Mouse (Mus musculus): ENCODE data around the gene Pira2. TPM values are rescaled to one million over a fixed set of nuclear protein-coding genes. Genes with fewer than 3 reads are reported as not detected.
"Not testable (repeated sequence)": the region's sequence is repeated elsewhere in the genome, so short reads cannot be mapped to it uniquely, and the experiment has no call there.

Pira2 gene
- not detected in 2 replicates for polyA plus RNA-seq (2012; rRNA removed)

DNA sequence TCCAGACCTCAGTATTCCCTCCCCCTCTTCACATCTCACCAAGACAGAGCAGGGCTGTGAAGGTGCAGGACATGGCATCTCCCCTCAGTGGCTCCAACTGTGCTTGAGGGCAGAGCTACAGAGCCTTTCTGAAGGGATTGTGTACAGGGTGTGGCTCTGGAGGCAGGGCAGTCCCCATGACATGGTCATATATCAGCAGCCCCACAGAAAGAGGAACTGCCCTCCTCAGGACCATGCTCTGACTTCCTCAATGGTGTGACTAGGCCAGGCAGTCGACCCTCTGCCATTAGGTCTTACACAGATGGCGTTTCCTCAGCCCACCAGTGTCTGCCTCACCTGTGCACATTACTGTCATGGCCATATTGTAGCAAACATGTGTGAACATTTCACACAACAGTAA is at the start of gene Pira2:
TSS of gene Pira2 (minus strand) at position 101 of the 400 bp plus-strand sequence.
- H3K4me1 ChIP-seq (ENCODE audit: control insufficient read depth, insufficient read depth, low read length); H3K4me3 ChIP-seq (ENCODE audit: insufficient read depth, low read length); H3K27ac ChIP-seq (ENCODE audit: insufficient read depth, low read length): not testable (repeated sequence)

DNA sequence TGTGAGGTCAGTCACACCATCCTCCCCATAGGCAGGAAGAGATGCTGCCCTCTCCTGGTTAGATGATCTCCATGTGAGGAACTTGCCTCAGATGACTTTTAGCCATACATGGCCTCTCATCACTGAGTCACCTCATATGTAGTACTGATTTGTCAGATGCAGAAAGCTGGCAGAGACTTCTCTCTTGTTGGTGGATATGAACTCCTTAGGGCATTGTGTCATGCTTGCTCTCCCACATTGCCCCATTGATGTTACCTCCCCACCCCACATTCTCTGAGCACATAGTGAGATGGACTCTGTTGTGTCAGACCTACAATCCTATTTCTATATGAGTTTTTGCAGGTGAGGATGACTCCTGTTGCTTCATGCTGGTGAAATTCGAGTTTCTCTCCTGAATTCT is 30.2 kb upstream of the Pira2 start:
- H3K4me3 ChIP-seq (ENCODE audit: insufficient read depth, low read length); H3K27ac ChIP-seq (ENCODE audit: insufficient read depth, low read length); H3K4me1 ChIP-seq (ENCODE audit: control insufficient read depth, insufficient read depth, low read length): not testable (repeated sequence)

DNA sequence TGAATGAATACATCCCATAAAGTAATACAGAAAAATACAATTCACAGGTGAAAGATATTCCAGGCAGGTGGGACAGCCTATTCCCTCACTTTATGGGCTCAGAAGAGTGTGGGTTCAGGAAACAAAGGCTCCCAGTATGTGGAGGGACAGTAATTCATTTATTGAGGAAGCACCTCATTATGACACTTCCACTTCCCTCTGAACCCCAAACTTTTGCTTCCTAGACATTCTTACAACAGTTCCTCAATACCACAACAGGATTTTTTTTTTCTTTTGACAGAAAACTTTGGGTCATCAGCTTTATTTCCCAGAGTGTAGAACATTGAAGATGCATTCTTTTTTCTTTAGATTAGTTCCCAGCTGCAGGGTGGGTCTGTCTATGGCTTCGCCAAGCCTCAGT is 7.0 kb downstream of the Pira2 start:
- H3K27ac ChIP-seq (ENCODE audit: insufficient read depth, low read length); H3K4me1 ChIP-seq (ENCODE audit: control insufficient read depth, insufficient read depth, low read length); H3K4me3 ChIP-seq (ENCODE audit: insufficient read depth, low read length): not testable (repeated sequence)

DNA sequence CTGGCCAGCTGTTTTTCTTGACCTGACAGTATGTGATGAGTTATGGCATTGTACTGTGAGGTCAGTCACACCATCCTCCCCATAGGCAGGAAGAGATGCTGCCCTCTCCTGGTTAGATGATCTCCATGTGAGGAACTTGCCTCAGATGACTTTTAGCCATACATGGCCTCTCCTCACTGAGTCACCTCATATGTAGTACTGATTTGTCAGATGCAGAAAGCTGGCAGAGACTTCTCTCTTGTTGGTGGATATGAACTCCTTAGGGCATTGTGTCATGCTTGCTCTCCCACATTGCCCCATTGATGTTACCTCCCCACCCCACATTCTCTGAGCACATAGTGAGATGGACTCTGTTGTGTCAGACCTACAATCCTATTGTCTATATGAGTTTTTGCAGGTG is 14.2 kb downstream of the Pira2 start:
- H3K27ac ChIP-seq (ENCODE audit: insufficient read depth, low read length); H3K4me3 ChIP-seq (ENCODE audit: insufficient read depth, low read length); H3K4me1 ChIP-seq (ENCODE audit: control insufficient read depth, insufficient read depth, low read length): not testable (repeated sequence)

DNA sequence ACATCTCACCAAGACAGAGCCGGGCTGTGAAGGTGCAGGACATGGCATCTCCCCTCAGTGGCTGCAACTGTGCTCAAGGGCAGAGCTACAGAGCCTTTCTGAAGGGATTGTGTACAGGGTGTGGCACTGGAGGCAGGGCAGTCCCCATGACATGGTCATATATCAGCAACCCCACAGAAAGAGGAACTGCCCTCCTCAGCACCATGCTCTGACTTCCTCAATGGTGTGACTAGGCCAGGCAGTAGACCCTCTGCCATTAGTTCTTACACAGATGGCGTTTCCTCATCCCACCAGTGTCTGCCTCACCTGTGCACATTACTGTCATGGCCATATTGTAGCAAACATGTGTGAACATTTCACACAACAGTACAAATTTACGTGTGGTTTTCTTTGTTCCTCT is 19.3 kb downstream of the Pira2 start, which contains the start of gene Gm15448:
TSS of gene Gm15448 (minus strand) at position 89 of the 400 bp plus-strand sequence.
- H3K27ac ChIP-seq (ENCODE audit: insufficient read depth, low read length); H3K4me1 ChIP-seq (ENCODE audit: control insufficient read depth, insufficient read depth, low read length); H3K4me3 ChIP-seq (ENCODE audit: insufficient read depth, low read length): not testable (repeated sequence)

DNA sequence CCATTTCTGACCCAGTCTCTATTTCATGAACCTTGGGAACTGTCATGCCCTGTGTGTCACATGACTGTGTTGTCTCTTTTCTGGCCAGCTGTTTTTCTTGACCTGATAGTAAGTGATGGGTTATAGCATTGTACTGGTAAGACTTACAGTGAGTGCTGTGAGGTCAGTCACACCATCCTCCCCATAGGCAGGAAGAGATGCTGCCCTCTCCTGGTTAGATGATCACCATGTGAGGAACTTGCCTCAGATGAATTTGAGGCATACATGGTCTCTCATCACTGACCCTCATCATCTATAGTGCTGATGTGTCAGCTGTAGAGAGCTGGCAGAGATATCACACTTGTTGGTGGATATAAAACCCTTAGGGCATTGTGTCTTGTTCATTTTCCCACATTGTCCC is 32.9 kb downstream of the Pira2 start:
- not testable (repeated sequence) for H3K27ac ChIP-seq (ENCODE audit: insufficient read depth, low read length); H3K4me1 ChIP-seq (ENCODE audit: control insufficient read depth, insufficient read depth, low read length); H3K4me3 ChIP-seq (ENCODE audit: insufficient read depth, low read length)

DNA sequence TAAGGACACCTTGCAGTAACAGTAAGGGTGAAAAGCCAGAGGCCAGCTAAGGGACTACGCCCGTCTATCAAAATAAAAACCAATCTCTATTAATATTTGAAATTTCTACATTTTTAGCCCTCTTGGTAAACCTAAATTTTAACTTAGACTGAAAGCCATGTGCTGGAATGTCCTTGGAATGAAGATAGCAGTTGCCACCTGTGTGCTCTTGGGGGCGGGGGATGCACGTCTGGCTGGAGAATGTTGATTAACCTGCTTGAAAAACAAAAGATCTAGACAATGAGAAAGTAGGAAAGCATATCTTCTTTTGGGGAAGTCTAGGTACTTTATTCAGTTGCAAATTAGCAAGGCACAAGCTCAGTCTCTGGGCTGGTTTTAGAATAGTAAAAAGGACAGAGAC is 41.9 kb downstream of the Pira2 start:
- H3K4me3 ChIP-seq (ENCODE audit: insufficient read depth, low read length); H3K27ac ChIP-seq (ENCODE audit: insufficient read depth, low read length); H3K4me1 ChIP-seq (ENCODE audit: control insufficient read depth, insufficient read depth, low read length): not testable (repeated sequence)

DNA sequence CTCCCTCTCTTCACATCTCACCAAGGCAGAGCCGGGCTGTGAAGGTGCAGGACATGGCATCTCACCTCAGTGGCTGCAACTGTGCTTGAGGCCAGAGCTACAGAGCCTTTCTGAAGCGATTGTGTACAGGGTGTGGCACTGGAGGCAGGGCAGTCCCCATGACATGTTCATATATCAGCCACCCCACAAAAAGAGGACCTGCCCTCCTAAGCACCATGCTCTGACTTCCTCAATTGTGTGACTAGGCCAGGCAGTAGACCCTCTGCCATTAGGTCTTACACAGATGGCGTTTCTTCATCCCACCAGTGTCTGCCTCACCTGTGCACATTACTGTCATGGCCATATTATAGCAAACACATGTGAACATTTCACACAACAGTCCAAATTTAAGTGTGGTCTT is 44.9 kb downstream of the Pira2 start:
- H3K27ac ChIP-seq (ENCODE audit: insufficient read depth, low read length); H3K4me3 ChIP-seq (ENCODE audit: insufficient read depth, low read length); H3K4me1 ChIP-seq (ENCODE audit: control insufficient read depth, insufficient read depth, low read length): not testable (repeated sequence)

DNA sequence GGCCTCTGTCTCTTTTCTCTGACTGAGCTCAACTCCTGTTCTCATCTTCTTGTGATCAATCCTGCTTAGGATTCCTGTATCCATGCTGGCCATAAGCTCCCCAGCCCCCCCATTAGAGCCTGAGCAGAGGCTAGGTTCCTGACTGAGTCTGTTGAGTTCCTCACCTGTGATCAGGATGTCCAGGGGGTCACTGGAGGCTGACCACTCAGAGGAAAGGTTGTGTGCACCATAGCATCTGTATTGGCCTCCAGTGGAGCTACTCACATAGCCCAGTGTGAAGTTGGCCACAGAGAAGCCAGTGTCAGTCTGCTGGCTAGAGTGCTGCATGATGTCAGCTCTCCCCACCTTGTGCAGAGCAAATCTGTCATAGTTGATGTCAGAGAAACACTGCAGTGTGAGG is 48.6 kb downstream of the Pira2 start:
- H3K4me3 ChIP-seq (ENCODE audit: insufficient read depth, low read length); H3K27ac ChIP-seq (ENCODE audit: insufficient read depth, low read length): not testable (repeated sequence)

More for the DNA sequence above, 48.6 kb downstream of the Pira2 start:
- not testable (repeated sequence) for H3K4me1 ChIP-seq (ENCODE audit: control insufficient read depth, insufficient read depth, low read length)

Other genes with a start within 250 kb of the Pira2 start
- 4.7 and 5.7 TPM in 2 replicates for gene Oscar, start 228.9 kb downstream of the Pira2 start, polyA plus RNA-seq (2012; rRNA removed)
- 366 and 413 TPM in 2 replicates for gene Ndufa3, start 227.7 kb downstream of the Pira2 start, polyA plus RNA-seq (2012; rRNA removed)
- 38.5 and 39.3 TPM in 2 replicates for gene Tfpt, start 215.1 kb downstream of the Pira2 start, polyA plus RNA-seq (2012; rRNA removed)
- 65.3 and 75.1 TPM in 2 replicates for gene Prpf31, start 215.1 kb downstream of the Pira2 start, polyA plus RNA-seq (2012; rRNA removed)
- 39.9 and 44.6 TPM in 2 replicates for gene Cnot3, start 199.8 kb downstream of the Pira2 start, polyA plus RNA-seq (2012; rRNA removed)
- gene Leng1, start 179.2 kb downstream of the Pira2 start, polyA plus RNA-seq (2012; rRNA removed): 7.3 and 8.3 TPM in 2 replicates
- gene Tmc4, start 167.5 kb downstream of the Pira2 start, polyA plus RNA-seq (2012; rRNA removed): 12.6 and 14.8 TPM in 2 replicates
- 88.4 and 94.9 TPM in 2 replicates for gene Tsen34, start 152.2 kb downstream of the Pira2 start, polyA plus RNA-seq (2012; rRNA removed)
- gene Mboat7, start 151.5 kb downstream of the Pira2 start, polyA plus RNA-seq (2012; rRNA removed): 155 and 156 TPM in 2 replicates
- gene Rps9, start 141.1 kb downstream of the Pira2 start, polyA plus RNA-seq (2012; rRNA removed): 938 and 983 TPM in 2 replicates
- gene Pirb, start 124.7 kb downstream of the Pira2 start, polyA plus RNA-seq (2012; rRNA removed): 0.38 and 0.40 TPM in 2 replicates
- gene Gm15448, start 19.4 kb downstream of the Pira2 start, polyA plus RNA-seq (2012; rRNA removed): not detected in 2 replicates
- 0.06 TPM in 1 of 2 replicates, not detected in the other for gene Gm14548, start 53.1 kb upstream of the Pira2 start, polyA plus RNA-seq (2012; rRNA removed)
- gene Lilra6, start 70.5 kb upstream of the Pira2 start, polyA plus RNA-seq (2012; rRNA removed): 0.06 TPM in 1 of 2 replicates, not detected in the other
- gene Lair1, start 218.2 kb upstream of the Pira2 start, polyA plus RNA-seq (2012; rRNA removed): 9.3 and 11.1 TPM in 2 replicates

Measured in cortical plate, adult 2 months (tissue).